Mouse (Mus musculus) MEL (cell line): Measurements from ENCODE around the gene Gm20388. TPM values are rescaled to one million over a fixed set of nuclear protein-coding genes. Genes with fewer than 3 reads are reported as not detected.

Source experiments
- DNase-seq: peaks from one replicate; pipeline ENCODE4 v3.0.0; 2011; ENCODE audit warnings: low read depth, low spot score
- H3K27ac ChIP-seq: 2 replicates; pipeline ENCODE4 v1.5.1; 2012; ENCODE audit warnings: low read depth, mild to moderate bottlenecking, control low read depth, low read length, moderate library complexity; ENCODE audit not compliant: control insufficient read depth
- H3K27me3 ChIP-seq, 2 experiments: fragments of 150-350 bp in 1 of 2; sonication (generic) in 1 of 2; 2 replicates each; pipeline ENCODE4 v1.6.1; 2012; ENCODE audit warnings: low read length in 2 of 2, mild to moderate bottlenecking in 2 of 2, improper control_type of control experiment in 1 of 2, moderate library complexity in 1 of 2; ENCODE audit not compliant: insufficient read depth in 2 of 2, control insufficient read depth in 1 of 2
- H3K36me3 ChIP-seq, 2 experiments: 2 replicates each; pipeline ENCODE4 v1.6.1; 2012 to 2014; ENCODE audit warnings: low read length in 2 of 2, improper control_type of control experiment in 1 of 2, inconsistent platforms in 1 of 2, mild to moderate bottlenecking in 1 of 2; ENCODE audit not compliant: insufficient read depth in 2 of 2, control insufficient read depth in 1 of 2
- H3K4me1 ChIP-seq, 2 experiments: fragments of 150-350 bp in 1 of 2; sonication (generic) in 1 of 2; 2 replicates each; pipeline ENCODE4 v1.6.1; 2012; ENCODE audit warnings: low read length in 2 of 2, improper control_type of control experiment in 1 of 2, mild to moderate bottlenecking in 1 of 2; ENCODE audit not compliant: insufficient read depth in 2 of 2, control insufficient read depth in 1 of 2
- H3K4me3 ChIP-seq, 2 experiments: fragments of 150-350 bp in 1 of 2; sonication (generic) in 1 of 2; 2 replicates each; pipeline ENCODE4 v1.5.1; 2012; ENCODE audit warnings: low read depth in 2 of 2, low read length in 2 of 2, mild to moderate bottlenecking in 2 of 2, moderate library complexity in 2 of 2, control low read depth in 1 of 2, improper control_type of control experiment in 1 of 2; ENCODE audit not compliant: control insufficient read depth in 1 of 2, insufficient read depth in 1 of 2
- H3K79me2 ChIP-seq: 2 replicates; pipeline ENCODE4 v1.6.1; 2012; ENCODE audit warnings: mild to moderate bottlenecking, low read length, moderate library complexity; ENCODE audit not compliant: control insufficient read depth, poor library complexity, insufficient read depth
- H3K9ac ChIP-seq: 2 replicates; pipeline ENCODE4 v1.6.1; 2012; ENCODE audit warnings: low read depth, mild to moderate bottlenecking, control low read depth, low read length, moderate library complexity; ENCODE audit not compliant: control insufficient read depth, poor library complexity, severe bottlenecking
- H3K9me3 ChIP-seq: fragments of 150-350 bp; sonication (generic); replicated peaks from 2 replicates; pipeline ENCODE4 v1.6.1; 2012; ENCODE audit warnings: mild to moderate bottlenecking, low read length, improper control_type of control experiment, moderate library complexity; ENCODE audit not compliant: insufficient read depth
- CHD1 ChIP-seq: IDR thresholded peaks from 2 replicates; pipeline ENCODE4 v1.6.1; 2012; ENCODE audit warnings: low read depth, mild to moderate bottlenecking, inconsistent platforms, low read length, improper control_type of control experiment
- CHD2 ChIP-seq: IDR thresholded peaks from 2 replicates; pipeline ENCODE4 v1.6.1; 2011; ENCODE audit warnings: low read length, improper control_type of control experiment
- ELF1 ChIP-seq: IDR thresholded peaks from 2 replicates; pipeline ENCODE4 v1.6.1; 2014; ENCODE audit warnings: low read depth, mild to moderate bottlenecking, inconsistent platforms, low read length, improper control_type of control experiment, moderate library complexity
- ETS1 ChIP-seq: IDR thresholded peaks from 2 replicates; pipeline ENCODE4 v1.6.1; 2012; ENCODE audit warnings: low read depth, mild to moderate bottlenecking, inconsistent platforms, low read length, improper control_type of control experiment, moderate library complexity
- JUND ChIP-seq: IDR thresholded peaks from 2 replicates; pipeline ENCODE4 v1.6.1; 2011; ENCODE audit warnings: low read depth, mild to moderate bottlenecking, improper control_type of control experiment, low read length
- KAT2A ChIP-seq: conservative IDR thresholded peaks from 2 replicates; pipeline ENCODE4 v1.6.1; 2012; ENCODE audit warnings: low read depth, low read length, improper control_type of control experiment, inconsistent platforms
- MAFK ChIP-seq: IDR thresholded peaks from 2 replicates; pipeline ENCODE4 v1.6.1; 2011; ENCODE audit warnings: low read depth, mild to moderate bottlenecking, low read length, improper control_type of control experiment, borderline replicate concordance
- MEF2A ChIP-seq: IDR thresholded peaks from 2 replicates; pipeline ENCODE4 v1.6.1; 2014; ENCODE audit warnings: low read depth, mild to moderate bottlenecking, inconsistent platforms, low read length, improper control_type of control experiment; ENCODE audit not compliant: poor library complexity, insufficient replicate concordance, severe bottlenecking; ENCODE audit errors: extremely low read depth
- MXI1 ChIP-seq: IDR thresholded peaks from 2 replicates; pipeline ENCODE4 v1.6.1; 2011; ENCODE audit warnings: mild to moderate bottlenecking, low read depth, low read length, improper control_type of control experiment
- MYB ChIP-seq: IDR thresholded peaks from 2 replicates; pipeline ENCODE4 v1.6.1; 2011; ENCODE audit warnings: mild to moderate bottlenecking, low read depth, low read length, improper control_type of control experiment
- NELFE ChIP-seq: IDR thresholded peaks from 2 replicates; pipeline ENCODE4 v1.6.1; 2011; ENCODE audit warnings: low read depth, low read length, improper control_type of control experiment
- POLR2A ChIP-seq, 2 experiments: IDR thresholded peaks; 2 replicates each; pipeline ENCODE4 v1.6.1; 2011 to 2012; ENCODE audit warnings: low read length in 2 of 2, mild to moderate bottlenecking in 2 of 2, control low read depth in 1 of 2, improper control_type of control experiment in 1 of 2, low read depth in 1 of 2, moderate library complexity in 1 of 2; ENCODE audit not compliant: control insufficient read depth in 1 of 2, insufficient read depth in 1 of 2, poor library complexity in 1 of 2
- POLR2AphosphoS2 ChIP-seq: IDR thresholded peaks from 2 replicates; pipeline ENCODE4 v1.6.1; 2011; ENCODE audit warnings: low read length, improper control_type of control experiment
- TBP ChIP-seq: IDR thresholded peaks from 2 replicates; pipeline ENCODE4 v1.8.0; 2011; ENCODE audit warnings: low read depth, low read length, improper control_type of control experiment
- TCF12 ChIP-seq: IDR thresholded peaks from 2 replicates; pipeline ENCODE4 v1.6.1; 2014; ENCODE audit warnings: low read depth, mild to moderate bottlenecking, inconsistent platforms, low read length, improper control_type of control experiment, moderate library complexity
- USF2 ChIP-seq, 2 experiments: IDR thresholded peaks; 2 replicates each; pipeline ENCODE4 v1.6.1; 2011 to 2012; ENCODE audit warnings: improper control_type of control experiment in 2 of 2, low read length in 2 of 2, borderline replicate concordance in 1 of 2, inconsistent platforms in 1 of 2, low read depth in 1 of 2, mild to moderate bottlenecking in 1 of 2; ENCODE audit not compliant: insufficient read depth in 1 of 2
- ZNF384 ChIP-seq: IDR thresholded peaks from 2 replicates; pipeline ENCODE4 v1.6.1; 2012; ENCODE audit warnings: low read depth, mild to moderate bottlenecking, inconsistent platforms, low read length, improper control_type of control experiment
- polyA plus RNA-seq, 2 experiments: library from polyadenylated mRNA; stranded (reverse) in 1 of 2; unstranded in 1 of 2; fragments of >175 nt in 1 of 2; fragments of >200 nt in 1 of 2; gene quantifications; 2 replicates each; pipeline versions ENCODE4 v1.2.1 to v1.2.4; 2012; ENCODE audit warnings: low replicate concordance in 2 of 2, low read depth in 1 of 2; ENCODE audit not compliant: insufficient read length in 2 of 2, insufficient read depth in 1 of 2, missing spikeins in 1 of 2
- total RNA-seq: library from RNA; depleted of rRNA; stranded (reverse); fragments of 300-350 nt; gene quantifications from 2 replicates; pipeline ENCODE4 v1.2.3, GENCODE M21; 2012

Gene Gm20388
- total and polyA plus RNA-seq, 3 experiments = 11.1 to 17.8 TPM; not detected in 1

GRCm38 (mm10) chr8:123803639-123804038, 3893.0 kb downstream of the Gm20388 start:
- Histone ChIP-seq H3K4me1 (peaks cover 21 to 27% of the 10 kb centered on the region in 2 experiments), H3K27ac (no peak overlapping the region), H3K9ac (no peak overlapping the region), H3K9me3 (no peaks in the 10 kb centered on the region), H3K36me3 (peaks cover 0 to 33% of the 10 kb centered on the region in 2 experiments; a peak in 2 of 4 replicates), H3K79me2 (peaks cover 27% of the 10 kb centered on the region), H3K4me3 (no peak overlapping the region), H3K27me3 (no peaks in the 10 kb centered on the region)
- TF ChIP-seq MXI1 = no peak
- peak; percentile 96 for TF ChIP-seq ZNF384
- TF ChIP-seq CHD2 = no peak
- no peak for TF ChIP-seq CHD1
- no peak for TF ChIP-seq POLR2AphosphoS2
- TF ChIP-seq JUND = peak; percentile 75; the same call in 1 of the 2 replicates
- TF ChIP-seq ETS1 = no peak
- peak; percentile 44 for DNase-seq

GRCm38 (mm10) chr8:123804586-123804985, 3893.9 kb downstream of the Gm20388 start:
- Histone ChIP-seq H3K9me3 (no peaks in the 10 kb centered on the region), H3K36me3 (peaks cover 0 to 27% of the 10 kb centered on the region in 2 experiments; a peak in 2 of 4 replicates), H3K4me1 (peaks cover 13 to 20% of the 10 kb centered on the region in 2 experiments), H3K4me3 (peak overlapping the region in 1 of 2 experiments; percentile 81; a peak in 2 of 4 replicates), H3K9ac (0 out of 2 replicates have a peak overlapping the region, but pooled peaks have one; percentile 11), H3K79me2 (peaks cover 35% of the 10 kb centered on the region), H3K27me3 (no peaks in the 10 kb centered on the region), H3K27ac (0 out of 2 replicates have a peak overlapping the region, but pooled peaks have one; percentile 3)
- no peak for TF ChIP-seq CHD2
- no peak for TF ChIP-seq TCF12
- no peak for TF ChIP-seq MYB
- TF ChIP-seq TBP = peak; percentile 88
- no peak; the same call in 1 of the 2 replicates for TF ChIP-seq CHD1
- TF ChIP-seq MAFK = no peak
- TF ChIP-seq ELF1 = no peak
- no peak for TF ChIP-seq KAT2A
- peak; percentile 79 for TF ChIP-seq ZNF384
- TF ChIP-seq USF2 (IDR thresholded peaks at IDR 0.05; ENCODE audit: borderline replicate concordance in 1 of 2, insufficient read depth in 1 of 2, low read depth in 1 of 2, low read length in 2 of 2) = no peak
- TF ChIP-seq POLR2A (IDR thresholded peaks at IDR 0.05; ENCODE audit: control insufficient read depth in 1 of 2, insufficient read depth in 1 of 2, low read depth in 1 of 2, low read length in 2 of 2, poor library complexity in 1 of 2) = no peak
- TF ChIP-seq NELFE = no peak
- TF ChIP-seq MEF2A = no peak
- peak; percentile 66 for DNase-seq
